Mouse (Mus musculus) cortical plate, adult 2 months (tissue): ENCODE results near the gene Mest.

Experiments
- CTCF ChIP-seq: fragments of 200-500 bp; IDR thresholded peaks from 2 replicates; pipeline ENCODE4 v1.5.1; 2011; ENCODE audit warnings: mild to moderate bottlenecking, control low read depth, low read length; ENCODE audit not compliant: insufficient read depth; ENCODE audit errors: extremely low read depth
- POLR2A ChIP-seq: fragments of 200-500 bp; IDR thresholded peaks from 2 replicates; pipeline ENCODE4 v1.6.1; 2011; ENCODE audit warnings: mild to moderate bottlenecking, low read length, control low read depth; ENCODE audit not compliant: insufficient read depth; ENCODE audit errors: extremely low read depth

- TF ChIP-seq CTCF = no peak
- TF ChIP-seq POLR2A = no peak
These were observed 8.4 kb upstream of the Mest start for GRCm38 (mm10) chr6:30714891-30715471.
